Mouse (Mus musculus) lung, embryonic 16.5 days (tissue): ENCODE results near the gene Ckap2. TPM values are rescaled to one million over a fixed set of nuclear protein-coding genes. Genes with fewer than 3 reads are reported as not detected.
A peak's percentile ranks its signal among the peaks of the same experiment; 100 is the strongest.
"Not testable (repeated sequence)": the region's sequence is repeated elsewhere in the genome, so short reads cannot be mapped to it uniquely, and the experiment has no call there.

Experiments used
- ATAC-seq: fragments of 200-750 bp; cut with Nextera tagmentation; 2 replicates; pipeline ENCODE4 v1.8.0; 2017; ENCODE audit warnings: low read depth, mild to moderate bottlenecking, moderate library complexity
- H3K27ac ChIP-seq: fragments of 300-500 bp; sonication (generic); 2 replicates; pipeline ENCODE4 v1.5.1; 2014; ENCODE audit warnings: mild to moderate bottlenecking, control low read depth, low read length
- H3K27me3 ChIP-seq: fragments of 300-500 bp; sonication (generic); 2 replicates; pipeline ENCODE4 v1.6.1; 2014; ENCODE audit warnings: low read depth, low read length, mixed read lengths; ENCODE audit not compliant: control insufficient read depth, insufficient read depth
- H3K36me3 ChIP-seq: fragments of 300-500 bp; sonication (generic); 2 replicates; pipeline ENCODE4 v1.6.1; 2014; ENCODE audit warnings: low read length; ENCODE audit not compliant: control insufficient read depth, insufficient read depth
- H3K4me1 ChIP-seq: fragments of 300-500 bp; sonication (generic); replicated peaks from 2 replicates; pipeline ENCODE4 v1.6.1; 2014; ENCODE audit warnings: low read length, mixed read lengths; ENCODE audit not compliant: control insufficient read depth, insufficient read depth
- H3K4me2 ChIP-seq: fragments of 300-500 bp; sonication (generic); 2 replicates; pipeline ENCODE4 v1.6.1; 2014; ENCODE audit warnings: low read depth, low read length, control low read depth
- H3K4me3 ChIP-seq: fragments of 300-500 bp; sonication (generic); 2 replicates; pipeline ENCODE4 v1.5.1; 2014; ENCODE audit warnings: mild to moderate bottlenecking, low read length, control low read depth
- H3K9ac ChIP-seq: fragments of 300-500 bp; sonication (generic); 2 replicates; pipeline ENCODE4 v1.6.1; 2014; ENCODE audit warnings: low read length, control low read depth
- H3K9me3 ChIP-seq: fragments of 300-500 bp; sonication (generic); 2 replicates; pipeline ENCODE4 v1.6.1; 2016; ENCODE audit warnings: low read length; ENCODE audit not compliant: control insufficient read depth
- WGBS: fragments of 180-500 bp; shearing (Covaris S2); extraction: QIAGEN DNeasy Blood & Tissue Kit; methylation state at CpG from one replicate; pipeline ENCODE4 v1.1.7; 2014; 5-methylcytosine and 5-hydroxymethylcytosine counted together
- polyA plus RNA-seq: library from polyadenylated mRNA; unstranded; fragments of >200 nt; fragmentation: Nextera tagmentation; extraction: Ambion mirVana; gene quantifications from 2 replicates; pipeline ENCODE4 v1.2.1, GENCODE M21; 2015

The Ckap2 gene
- polyA plus RNA-seq, 1 experiment from 2014 or later: 55.5 TPM

DNA sequence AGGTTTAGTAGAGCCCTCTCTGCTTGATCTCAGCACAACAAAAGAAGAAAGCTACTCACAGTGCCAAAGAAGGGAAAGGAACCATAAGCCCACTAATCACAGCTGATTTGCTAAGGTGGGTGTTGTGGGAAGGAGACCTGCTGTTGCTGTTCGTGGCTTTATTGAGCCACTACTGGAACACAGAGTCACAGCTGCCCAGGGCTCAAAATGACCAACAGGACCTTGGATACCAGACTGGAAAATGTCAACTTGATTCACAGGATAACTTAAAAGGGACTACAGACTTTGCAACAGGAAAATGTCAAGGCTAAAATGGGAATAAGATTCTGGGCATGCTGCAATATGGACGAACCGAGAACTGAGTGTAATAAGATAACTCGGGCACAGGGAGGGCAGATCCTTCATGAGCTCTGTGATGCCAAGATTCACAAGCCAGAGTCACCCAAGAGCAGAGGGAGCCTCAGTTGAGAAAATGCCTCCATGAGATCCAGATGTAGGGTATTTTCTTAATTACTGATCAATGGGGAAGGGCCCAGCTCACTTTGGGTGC lies 43.7 kb downstream of the Ckap2 start:
- Histone ChIP-seq H3K4me1 (no peaks in the 10 kb centered on the region), H3K9me3 (no peaks in the 10 kb centered on the region), H3K4me2 (no peak overlapping the region), H3K4me3 (no peak overlapping the region), H3K27ac (no peak overlapping the region), H3K36me3 (no peaks in the 10 kb centered on the region), H3K27me3 (no peaks in the 10 kb centered on the region), H3K9ac (no peak overlapping the region)
- no peak for ATAC-seq
- WGBS: 87% methylated on average over 4 of the region's 4 CpGs

DNA sequence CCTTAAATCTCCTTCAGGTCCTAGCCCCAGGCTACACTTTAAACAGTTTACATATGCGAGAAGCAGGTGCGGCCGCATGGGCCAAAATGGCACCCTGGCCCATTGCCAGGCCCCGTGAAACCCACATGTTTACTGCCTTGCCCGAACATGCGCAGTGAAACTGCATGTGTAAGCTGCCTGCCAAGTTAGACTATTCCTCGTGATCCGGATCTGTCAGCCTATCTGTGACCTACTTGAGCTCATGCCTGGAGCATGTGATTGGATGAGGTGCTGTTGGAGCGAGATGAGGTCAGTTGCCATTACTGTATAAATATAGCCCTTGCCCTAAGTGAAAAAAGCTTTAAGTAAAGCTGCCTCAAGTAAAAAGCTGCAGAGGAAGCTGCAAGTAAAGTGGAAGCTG lies 49.2 kb downstream of the Ckap2 start:
- WGBS: 76% methylated on average over 9 of the region's 9 CpGs
- not testable (repeated sequence) for H3K9me3 ChIP-seq, H3K4me3 ChIP-seq, ATAC-seq, H3K4me2 ChIP-seq, H3K9ac ChIP-seq, H3K27me3 ChIP-seq, H3K27ac ChIP-seq, H3K36me3 ChIP-seq, H3K4me1 ChIP-seq

- ATAC-seq: no peak
- H3K27ac ChIP-seq: no peak overlapping the region
- 0 out of 2 replicates have a peak, but pooled peaks cover 4% of the 10 kb centered on the region for H3K36me3 ChIP-seq
- H3K4me1 ChIP-seq: no peaks in the 10 kb centered on the region
- no peak overlapping the region for H3K4me3 ChIP-seq
- no peak overlapping the region for H3K9ac ChIP-seq
- no peaks in the 10 kb centered on the region for H3K9me3 ChIP-seq
- no peak overlapping the region for H3K4me2 ChIP-seq
- whole genome bisulfite sequencing: 72% methylated on average over 5 of the region's 5 CpGs
- no peaks in the 10 kb centered on the region for H3K27me3 ChIP-seq
Observed at GRCm38 (mm10) chr8:22134750-22135135, 50.9 kb downstream of the Ckap2 start.

GRCm38 (mm10) chr8:22134078-22134749 lies 51.4 kb downstream of the Ckap2 start:
- Histone ChIP-seq H3K27me3 (no peaks in the 10 kb centered on the region), H3K4me1 (no peaks in the 10 kb centered on the region), H3K9ac (no peak overlapping the region), H3K27ac (no peak overlapping the region), H3K36me3 (peaks cover 6% of the 10 kb centered on the region; the same call in 1 of the 2 replicates), H3K9me3 (no peaks in the 10 kb centered on the region), H3K4me2 (no peak overlapping the region), H3K4me3 (no peak overlapping the region)
- 84% methylated on average over 7 of the region's 7 CpGs for WGBS
- no peak for ATAC-seq

DNA sequence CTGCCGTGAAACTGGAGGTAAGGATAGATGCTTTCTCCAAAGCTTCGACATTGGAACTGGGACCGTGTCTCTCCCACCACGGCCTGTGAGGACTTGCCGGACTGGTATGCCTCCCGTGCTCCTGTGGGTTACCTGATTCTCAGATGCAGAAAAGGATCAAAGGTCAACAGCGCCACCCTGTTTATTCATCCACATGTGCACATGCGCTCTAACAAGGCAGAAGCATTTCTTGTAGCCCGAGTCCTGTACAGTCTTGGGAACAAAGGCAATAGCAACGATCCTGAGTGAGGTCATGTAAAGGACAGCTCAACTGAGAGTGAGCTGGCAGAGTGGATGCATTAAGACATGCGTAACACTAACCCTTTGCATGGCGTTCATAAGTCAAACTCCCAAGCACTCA lies 53.6 kb downstream of the Ckap2 start:
- Histone ChIP-seq H3K27me3 (no peaks in the 10 kb centered on the region), H3K4me1 (no peaks in the 10 kb centered on the region), H3K36me3 (peaks cover 14% of the 10 kb centered on the region), H3K27ac (no peak overlapping the region), H3K9me3 (no peaks in the 10 kb centered on the region), H3K4me2 (no peak overlapping the region), H3K4me3 (no peak overlapping the region), H3K9ac (no peak overlapping the region)
- WGBS: 66% methylated on average over 12 of the region's 12 CpGs
- ATAC-seq: no peak

DNA sequence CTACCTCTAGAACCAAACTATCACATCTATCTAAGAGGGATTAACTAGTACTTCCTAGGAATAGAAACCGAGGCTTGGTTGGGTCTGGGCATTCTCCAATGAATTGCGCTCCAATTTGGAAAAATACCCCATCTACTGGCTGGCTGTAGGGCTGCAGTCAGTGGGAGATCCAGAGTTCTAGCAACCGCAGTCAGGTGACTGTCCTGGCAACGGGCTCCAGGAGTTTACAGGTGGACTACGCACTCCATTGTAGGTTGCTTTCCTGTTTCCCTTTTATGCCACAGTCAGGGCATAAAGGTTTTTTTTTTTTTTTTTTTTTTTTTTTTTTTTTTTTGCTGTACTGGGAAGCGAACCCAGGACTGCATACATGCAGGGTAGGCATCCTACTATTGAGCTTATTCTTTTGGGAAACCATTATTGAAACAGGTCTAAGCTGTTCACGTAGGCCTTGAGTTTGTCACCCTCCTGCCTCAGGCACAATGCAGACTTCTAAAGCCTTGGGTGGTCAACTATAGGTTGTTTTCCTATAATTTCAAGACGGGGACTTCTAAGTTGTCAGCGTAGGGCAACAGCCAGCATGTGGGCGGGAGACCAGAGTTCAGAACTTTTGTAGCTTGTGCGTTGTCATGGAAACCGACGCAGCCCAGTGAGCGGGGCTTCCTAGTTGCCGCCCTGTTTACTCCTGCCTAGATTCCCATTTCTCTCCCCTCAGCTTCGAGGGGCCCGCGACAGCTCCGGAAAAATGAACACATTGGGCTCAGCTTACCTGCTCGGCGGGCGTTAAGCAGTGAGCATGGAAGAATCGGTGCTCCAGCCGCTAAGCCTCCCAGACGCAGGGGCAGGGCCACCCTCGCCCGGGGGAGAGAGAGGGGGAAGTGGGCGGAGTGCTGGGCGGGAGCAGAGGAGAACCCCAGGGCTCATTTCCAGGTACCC lies 61.1 kb downstream of the Ckap2 start, which contains the start of gene Nek5:
Gene Nek5 (minus strand): TSS at position 834 of the 933 bp plus-strand sequence.
- H3K4me2 ChIP-seq: peak within 1 kb of the TSS; percentile 90
- 2% methylated on average over 29 of the region's 29 CpGs for WGBS
- peak; percentile 76 for ATAC-seq
- peak within 1 kb of the TSS; percentile 62 for H3K4me3 ChIP-seq
- H3K9ac ChIP-seq: peak within 1 kb of the TSS; percentile 65
- H3K4me1 ChIP-seq: peaks cover 5% of the 10 kb centered on the region; the same call in 1 of the 2 replicates
- H3K27me3 ChIP-seq: no peaks in the 10 kb centered on the region
- H3K27ac ChIP-seq: 0 out of 2 replicates have a peak within 1 kb of the TSS, but pooled peaks have one; percentile 10
- no peaks in the 10 kb centered on the region for H3K9me3 ChIP-seq
- peaks cover 10% of the 10 kb centered on the region for H3K36me3 ChIP-seq

Other genes starting within 250 kb of the Ckap2 start
- not detected in 2 replicates for gene Defb35, start 247.5 kb downstream of the Ckap2 start, polyA plus RNA-seq
- not detected in 2 replicates for gene Defb13, start 239.1 kb downstream of the Ckap2 start, polyA plus RNA-seq
- gene Fam90a1a, start 227.1 kb downstream of the Ckap2 start, polyA plus RNA-seq: not detected in 2 replicates
- not detected in 2 replicates for gene Ccdc70, start 216.0 kb downstream of the Ckap2 start, polyA plus RNA-seq
- gene Atp7b, start 125.5 kb downstream of the Ckap2 start, polyA plus RNA-seq: 2.6 and 3.0 TPM in 2 replicates
- gene Alg11, start 125.1 kb downstream of the Ckap2 start, polyA plus RNA-seq: 27.9 and 30.1 TPM in 2 replicates
- gene Nek5, start 60.8 kb downstream of the Ckap2 start, polyA plus RNA-seq: 2.0 and 3.1 TPM in 2 replicates
- 5.1 and 5.6 TPM in 2 replicates for gene Nek3, start 19.4 kb downstream of the Ckap2 start, polyA plus RNA-seq
- 47.0 and 47.3 TPM in 2 replicates for gene Vps36, start 7.0 kb upstream of the Ckap2 start, polyA plus RNA-seq
- 34.4 and 35.0 TPM in 2 replicates for gene Thsd1, start 41.5 kb upstream of the Ckap2 start, polyA plus RNA-seq
- gene Tpte, start 97.6 kb upstream of the Ckap2 start, polyA plus RNA-seq: not detected in 2 replicates
- gene Slc25a15, start 212.8 kb upstream of the Ckap2 start, polyA plus RNA-seq: 16.4 and 18.1 TPM in 2 replicates
- gene Mrps31, start 225.5 kb upstream of the Ckap2 start, polyA plus RNA-seq: 35.0 and 37.6 TPM in 2 replicates